Mouse (Mus musculus) E14TG2a.4 (cell line): Measurements from ENCODE around the gene Kctd17.

Experiments
- H3K27me3 ChIP-seq: 2 replicates; pipeline ENCODE4 v1.6.1; 2014; ENCODE audit warnings: low read length, control low read depth; ENCODE audit not compliant: insufficient read depth
- H3K36me3 ChIP-seq: 2 replicates; pipeline ENCODE4 v1.6.1; 2014; ENCODE audit warnings: low read length, control low read depth; ENCODE audit not compliant: insufficient read depth
- H3K4me1 ChIP-seq: replicated peaks from 2 replicates; pipeline ENCODE4 v1.6.1; 2014; ENCODE audit warnings: low read depth, low read length, control low read depth
- H3K4me3 ChIP-seq: replicated peaks from 2 replicates; pipeline ENCODE4 v1.5.1; 2014; ENCODE audit warnings: mild to moderate bottlenecking, low read length
- H3K9me3 ChIP-seq: 2 replicates; pipeline ENCODE4 v1.6.1; 2014; ENCODE audit warnings: low read length, control low read depth
- CTCF ChIP-seq: conservative IDR thresholded peaks from 2 replicates; pipeline ENCODE4 v1.5.1; 2014; ENCODE audit warnings: low read length
- NANOG ChIP-seq: IDR thresholded peaks from 2 replicates; pipeline ENCODE4 v1.6.1; 2014; ENCODE audit warnings: borderline replicate concordance, low read length, mixed read lengths
- POU5F1 ChIP-seq: IDR thresholded peaks from 2 replicates; pipeline ENCODE4 v1.6.1; 2014; ENCODE audit warnings: low read length, borderline replicate concordance

The Kctd17 gene

GRCm38 (mm10) chr15:78447746-78448535 is 19.6 kb downstream of the Kctd17 start:
- no peak for TF ChIP-seq POU5F1
- peak; percentile 82 for TF ChIP-seq CTCF
- TF ChIP-seq NANOG, result no peak
- Histone ChIP-seq H3K4me1 (peaks cover 54% of the 10 kb centered on the region), H3K9me3 (no peaks in the 10 kb centered on the region), H3K4me3 (peak overlapping the region; percentile 45), H3K27me3 (peaks cover 18% of the 10 kb centered on the region), H3K36me3 (no peaks in the 10 kb centered on the region)

GRCm38 (mm10) chr15:78449131-78449530 is 20.8 kb downstream of the Kctd17 start:
- no peak for TF ChIP-seq POU5F1
- TF ChIP-seq CTCF, result no peak
- TF ChIP-seq NANOG, result no peak

GRCm38 (mm10) chr15:78449694-78450418 is 21.5 kb downstream of the Kctd17 start:
- no peaks in the 10 kb centered on the region for H3K9me3 ChIP-seq
- TF ChIP-seq CTCF, result no peak
- no peak for TF ChIP-seq NANOG
- peaks cover 54% of the 10 kb centered on the region for H3K4me1 ChIP-seq
- H3K4me3 ChIP-seq, result no peak overlapping the region
- H3K27me3 ChIP-seq, result peaks cover 4% of the 10 kb centered on the region; the same call in 1 of the 2 replicates
- H3K36me3 ChIP-seq, result no peaks in the 10 kb centered on the region

More at GRCm38 (mm10) chr15:78449131-78449530, 20.8 kb downstream of the Kctd17 start:
- Histone ChIP-seq H3K9me3 (no peaks in the 10 kb centered on the region), H3K27me3 (peaks cover 9% of the 10 kb centered on the region), H3K4me3 (no peak overlapping the region), H3K4me1 (peaks cover 54% of the 10 kb centered on the region), H3K36me3 (no peaks in the 10 kb centered on the region)

- H3K36me3 ChIP-seq, result no peaks in the 10 kb centered on the region
- peaks cover 6% of the 10 kb centered on the region for H3K27me3 ChIP-seq
- H3K4me1 ChIP-seq, result peaks cover 54% of the 10 kb centered on the region
- no peak overlapping the region for H3K4me3 ChIP-seq
- TF ChIP-seq POU5F1 (no peak), NANOG (no peak), CTCF (peak; percentile 14; the same call in 1 of the 2 replicates)
- no peaks in the 10 kb centered on the region for H3K9me3 ChIP-seq
Observed at GRCm38 (mm10) chr15:78450419-78450768, 22.0 kb downstream of the Kctd17 start.

- Histone ChIP-seq H3K27me3 (peaks cover 4% of the 10 kb centered on the region), H3K4me3 (no peak overlapping the region), H3K9me3 (no peaks in the 10 kb centered on the region), H3K4me1 (peaks cover 54% of the 10 kb centered on the region), H3K36me3 (no peaks in the 10 kb centered on the region)
- TF ChIP-seq POU5F1 (no peak), NANOG (no peak), CTCF (no peak)
Observed at GRCm38 (mm10) chr15:78451201-78451600, 22.8 kb downstream of the Kctd17 start.

- Histone ChIP-seq H3K9me3 (no peaks in the 10 kb centered on the region), H3K36me3 (no peaks in the 10 kb centered on the region), H3K4me3 (no peak overlapping the region), H3K4me1 (peaks cover 46% of the 10 kb centered on the region), H3K27me3 (peaks cover 3% of the 10 kb centered on the region; the same call in 1 of the 2 replicates)
- TF ChIP-seq NANOG (no peak), CTCF (no peak), POU5F1 (no peak)
Observed at GRCm38 (mm10) chr15:78452929-78453328, 24.6 kb downstream of the Kctd17 start.

GRCm38 (mm10) chr15:78455168-78455567 is 26.8 kb downstream of the Kctd17 start:
- no peak for TF ChIP-seq CTCF
- TF ChIP-seq NANOG, result no peak
- TF ChIP-seq POU5F1, result no peak
- no peak overlapping the region for H3K4me3 ChIP-seq
- peaks cover 27% of the 10 kb centered on the region for H3K4me1 ChIP-seq
- H3K36me3 ChIP-seq, result no peaks in the 10 kb centered on the region
- H3K27me3 ChIP-seq, result peaks cover 3% of the 10 kb centered on the region; the same call in 1 of the 2 replicates
- no peaks in the 10 kb centered on the region for H3K9me3 ChIP-seq

GRCm38 (mm10) chr15:78456051-78456450 is 27.7 kb downstream of the Kctd17 start:
- H3K4me3 ChIP-seq, result no peak overlapping the region
- peaks cover 19% of the 10 kb centered on the region for H3K4me1 ChIP-seq
- H3K9me3 ChIP-seq, result peaks cover under 1% of the 10 kb centered on the region; the same call in 1 of the 2 replicates
- H3K27me3 ChIP-seq, result peaks cover 3% of the 10 kb centered on the region; the same call in 1 of the 2 replicates
- H3K36me3 ChIP-seq, result no peaks in the 10 kb centered on the region
- TF ChIP-seq CTCF, result no peak

GRCm38 (mm10) chr15:78457193-78457592 is 28.8 kb downstream of the Kctd17 start:
- Histone ChIP-seq H3K27me3 (peaks cover 5% of the 10 kb centered on the region; the same call in 1 of the 2 replicates), H3K36me3 (no peaks in the 10 kb centered on the region), H3K9me3 (peaks cover 12% of the 10 kb centered on the region), H3K4me3 (no peak overlapping the region), H3K4me1 (peaks cover 7% of the 10 kb centered on the region)
- TF ChIP-seq NANOG (no peak), POU5F1 (no peak), CTCF (no peak)
